Mouse (Mus musculus) lung, postnatal 36 days (tissue): Measurements from ENCODE around the gene Gaa.

Experiments used
- DNase-seq: peaks from one replicate; pipeline ENCODE4 v3.0.0; 2022; ENCODE audit warnings: mixed read lengths

The Gaa gene

DNA sequence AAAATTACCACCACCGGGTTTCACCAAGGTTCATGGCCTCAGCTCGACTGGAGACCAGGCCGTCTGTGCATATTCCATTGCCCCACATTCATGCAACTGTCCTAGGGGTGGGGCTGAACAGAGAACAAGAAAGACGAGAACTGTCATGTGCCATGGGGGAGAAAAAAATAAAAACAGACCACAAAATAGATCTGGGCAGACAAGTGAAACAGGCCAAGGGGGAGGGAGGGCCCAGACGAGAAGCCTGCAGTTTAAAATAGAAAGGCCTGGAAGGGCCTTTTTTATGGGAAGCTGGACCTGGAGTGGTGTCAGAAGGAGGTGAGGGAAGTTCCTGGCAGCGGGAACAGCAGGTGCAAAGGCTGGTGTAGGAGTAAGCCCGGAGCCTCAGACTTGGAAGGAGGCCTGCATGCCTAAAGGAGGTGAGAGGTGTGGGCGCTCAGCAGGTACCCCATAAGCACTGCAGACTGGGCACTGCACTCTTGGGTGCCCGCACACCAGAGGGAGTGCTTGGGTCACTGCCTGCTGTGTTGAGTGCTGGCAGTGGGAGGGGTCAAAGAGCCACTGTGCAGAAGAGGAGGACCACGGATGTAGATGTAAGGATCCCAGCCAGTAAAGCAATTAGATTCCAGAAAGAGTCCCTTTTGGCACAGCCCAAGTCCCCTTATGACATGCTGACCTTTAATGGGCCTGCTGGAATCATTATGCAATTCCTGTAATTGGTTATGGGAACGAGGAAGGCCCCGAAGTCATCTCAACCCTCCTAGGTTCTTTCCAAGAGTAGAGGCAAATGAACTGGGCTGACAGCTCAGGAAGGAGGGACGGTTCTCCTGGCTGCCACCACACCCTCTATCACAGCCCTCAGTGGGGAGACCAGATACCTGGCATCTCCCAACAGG, 39.3 kb downstream of the Gaa start:
- DNase-seq: no peak

DNA sequence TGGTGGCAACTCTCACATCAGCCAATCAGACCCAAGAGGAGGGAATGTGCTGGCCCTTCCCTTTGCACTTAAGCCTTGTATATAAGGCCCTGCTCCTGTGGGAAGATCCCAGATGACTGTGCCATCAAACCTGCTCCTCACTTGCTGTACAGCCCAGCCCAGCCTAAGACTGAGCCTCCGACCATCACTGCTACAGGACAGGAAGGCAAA, 39.9 kb downstream of the Gaa start, which contains the start of gene Card14:
TSS of gene Card14 (plus strand) at position 111 of the 210 bp plus-strand sequence.
- no peak for DNase-seq

DNA sequence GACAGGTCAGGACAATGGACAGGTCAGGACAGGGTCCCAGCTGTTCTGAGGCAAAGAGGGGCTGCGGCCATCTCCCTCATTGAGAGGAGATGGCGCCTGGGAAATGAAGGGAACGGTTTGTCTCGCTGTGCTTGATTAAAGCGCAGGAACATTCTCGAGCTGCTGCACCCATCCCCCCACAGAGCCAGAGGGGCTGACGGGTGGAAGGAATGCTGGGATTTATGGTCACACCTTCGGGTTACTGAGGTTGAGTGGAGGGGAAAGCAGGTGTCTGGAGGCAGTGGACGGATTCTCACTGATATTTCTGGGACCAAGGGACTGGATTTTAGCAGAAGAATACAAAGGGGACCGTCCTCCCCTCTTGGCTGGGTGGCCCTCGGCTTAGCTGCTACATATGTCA, 40.2 kb downstream of the Gaa start:
- DNase-seq: peak; percentile 21

DNA sequence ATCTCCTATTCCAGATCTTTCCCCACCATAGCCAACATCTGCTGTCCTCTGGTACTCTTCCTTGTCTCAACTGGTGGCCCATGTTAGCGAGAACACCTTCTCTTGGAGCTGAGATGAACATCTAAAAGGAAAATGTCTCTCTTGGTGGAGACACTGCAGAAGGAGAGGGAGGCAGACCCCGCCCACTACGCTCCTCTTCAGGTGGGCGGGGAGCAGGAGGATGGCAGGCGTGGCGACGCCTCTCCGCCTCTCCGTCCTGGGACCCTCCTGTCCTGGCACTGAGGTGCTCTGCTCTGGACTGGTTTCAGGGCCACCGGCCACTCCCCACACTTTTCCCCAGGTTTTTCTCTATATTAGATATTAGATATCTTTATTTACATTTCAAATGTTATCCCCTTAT, 42.9 kb downstream of the Gaa start:
- no peak for DNase-seq

DNA sequence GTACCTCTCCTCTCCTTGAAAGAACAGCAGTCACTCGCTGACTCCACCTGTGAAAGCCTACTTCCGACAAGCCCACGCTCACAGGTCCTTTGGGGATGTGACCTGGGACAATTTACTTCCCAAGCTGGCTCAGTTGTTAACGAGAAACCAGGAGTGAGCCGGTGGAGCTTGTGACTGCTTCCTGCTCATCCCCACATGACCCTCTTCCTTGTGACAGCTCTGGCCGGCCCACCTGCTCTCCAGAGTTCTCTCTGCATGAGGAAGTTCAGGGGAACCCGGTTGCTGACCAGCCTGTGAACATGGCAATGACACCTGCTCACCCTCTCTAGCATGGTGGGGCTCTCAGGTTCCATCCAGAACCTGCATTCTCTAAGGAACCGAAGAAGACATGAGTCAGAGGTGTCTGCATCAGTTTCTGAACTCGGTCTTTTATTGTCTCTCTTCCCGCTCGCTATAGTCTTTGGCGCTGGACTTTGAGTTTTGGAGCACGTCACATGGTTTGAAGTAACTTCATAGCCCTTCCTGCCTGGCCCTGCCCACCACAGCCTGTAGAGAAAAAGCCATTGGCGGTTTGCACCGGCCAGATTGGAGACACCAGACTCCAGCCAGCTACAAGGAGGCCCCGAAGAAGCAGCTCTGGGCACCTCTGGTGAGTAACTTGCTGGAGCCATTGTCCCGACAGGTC, 46.7 kb downstream of the Gaa start:
- no peak for DNase-seq

DNA sequence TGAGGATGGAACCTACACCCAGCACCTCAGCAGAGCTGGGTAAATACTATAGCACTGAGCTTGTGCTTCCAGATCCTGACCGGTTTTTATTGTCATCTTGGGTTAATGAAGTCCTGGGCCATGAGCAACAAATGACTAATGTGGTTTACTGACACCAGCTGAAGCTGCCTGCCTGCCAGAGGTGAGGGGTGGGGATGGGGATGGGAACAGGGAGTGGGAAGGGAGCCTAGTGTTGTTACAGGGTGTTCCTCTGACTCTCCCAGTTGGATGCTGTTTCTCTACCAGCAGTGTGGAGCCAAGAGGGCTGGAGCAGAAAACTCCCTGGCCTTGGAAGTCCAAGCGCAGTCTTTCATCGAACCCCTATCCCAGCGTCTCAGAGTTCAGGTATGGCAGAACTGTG, 49.0 kb downstream of the Gaa start:
- no peak for DNase-seq

DNA sequence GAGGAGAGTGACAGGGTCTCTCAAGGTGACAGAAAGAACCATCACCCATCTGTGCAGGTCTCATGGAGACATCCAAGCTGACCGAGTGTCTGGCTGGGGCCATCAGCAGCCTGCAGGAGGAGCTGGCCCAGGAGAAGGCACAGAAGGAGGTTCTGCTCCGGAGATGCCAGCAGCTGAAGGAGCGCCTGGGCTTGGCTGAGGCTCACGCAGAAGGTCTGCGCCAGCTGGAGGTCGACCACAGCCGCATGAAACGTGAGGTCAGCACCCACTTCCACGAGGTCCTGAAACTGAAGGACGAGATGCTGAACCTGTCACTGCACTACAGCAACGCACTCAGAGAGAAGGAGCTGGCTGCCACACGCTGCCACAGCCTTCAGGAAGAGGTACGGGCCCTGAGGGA, 54.8 kb downstream of the Gaa start:
- no peak for DNase-seq

DNA sequence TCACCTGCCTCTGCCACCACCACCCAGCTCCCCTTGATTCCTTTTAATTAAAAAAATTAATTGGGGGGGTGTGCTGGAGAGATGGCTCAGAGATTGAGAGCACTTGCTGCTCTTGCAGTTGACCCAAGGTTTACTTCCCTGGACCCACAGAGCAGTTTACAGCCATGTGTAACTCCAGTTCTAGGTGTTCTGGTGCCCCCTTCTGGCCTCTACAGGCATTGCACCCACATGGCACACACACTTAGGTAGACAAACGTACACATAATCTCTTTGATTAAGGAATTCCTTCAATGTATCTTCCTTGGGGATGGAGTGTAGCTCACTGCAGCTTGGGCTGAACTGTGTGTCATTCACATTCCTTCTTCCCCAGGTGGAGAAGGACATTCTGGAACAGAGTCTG, 57.4 kb downstream of the Gaa start:
- DNase-seq: no peak

DNA sequence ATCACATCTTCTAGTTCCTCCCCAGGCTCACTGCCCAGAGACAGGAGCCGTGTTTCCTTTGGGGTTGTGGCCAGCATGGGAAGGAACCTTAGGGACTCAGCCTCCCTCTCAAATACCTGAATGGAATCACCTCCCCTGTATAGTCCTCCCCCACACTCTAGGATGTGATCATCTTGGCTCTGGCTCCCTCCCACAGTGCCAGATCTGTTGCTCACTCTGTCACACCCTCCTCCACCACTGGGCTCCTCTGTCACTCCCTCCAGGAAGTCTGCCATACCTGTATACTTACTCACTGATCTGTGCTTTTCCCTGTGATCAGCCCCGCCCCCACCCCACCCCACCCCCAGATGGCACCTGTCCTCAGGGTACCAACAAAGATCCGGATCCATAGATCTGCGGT, 62.9 kb downstream of the Gaa start:
- no peak for DNase-seq

DNA sequence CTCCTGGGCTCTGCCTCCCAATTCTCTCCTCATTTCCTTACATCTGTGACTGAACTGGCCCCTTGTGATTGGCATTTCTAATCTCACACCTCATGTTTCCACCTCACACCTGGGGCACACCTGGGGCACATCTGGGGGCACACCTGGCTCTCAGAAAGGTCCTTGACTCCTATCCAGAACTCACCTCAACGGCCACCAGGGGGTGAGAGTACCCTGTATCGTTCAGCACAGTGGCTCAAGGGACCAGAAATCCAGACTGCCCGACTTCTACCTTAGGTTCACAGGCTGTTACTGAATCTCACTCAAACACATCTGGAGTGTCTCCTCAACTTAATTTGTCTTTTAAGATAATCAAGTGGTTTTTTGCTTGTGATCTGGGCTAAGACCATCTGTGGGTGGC, 64.3 kb downstream of the Gaa start:
- no peak for DNase-seq
